Mouse (Mus musculus) testis, adult 2 months (tissue): ENCODE data around the gene Prkra.

Experiments used
- CTCF ChIP-seq: fragments of 200-500 bp; IDR thresholded peaks from 2 replicates; pipeline ENCODE4 v1.5.1; 2012; ENCODE audit warnings: low read depth, mild to moderate bottlenecking, inconsistent platforms, low read length, moderate library complexity; ENCODE audit not compliant: control insufficient read depth, insufficient read depth, insufficient replicate concordance
- POLR2A ChIP-seq: fragments of 200-500 bp; IDR thresholded peaks from 2 replicates; pipeline ENCODE4 v1.6.1; 2012; ENCODE audit warnings: low read depth, mild to moderate bottlenecking, inconsistent platforms, low read length, moderate library complexity; ENCODE audit not compliant: control insufficient read depth

GRCm38 (mm10) chr2:76682301-76682700, 34.5 kb upstream of the Prkra start:
- TF ChIP-seq CTCF (no peak), POLR2A (no peak)
